In genomic region chr6:89607999-89608398, GRCm38 (mm10) we compare ENCODE assay signal across 11 mouse cellular contexts. TPM values are rescaled to one million over a fixed set of nuclear protein-coding genes. Genes with fewer than 3 reads are reported as not detected.
A peak's percentile ranks its signal among the peaks of the same experiment; 100 is the strongest.
DNase-seq lines count a peak whose midpoint lies in the region; ATAC-seq and TF ChIP-seq lines count a peak whose summit lies in the region.
"Had no signal": no experiment of that assay in that cellular context is flagged by ENCODE, and none has a peak within 500 bp of the region (broad histone marks: within the 10 kb centered on the region; RNA-seq: fewer than 3 reads in every experiment).

No protein-coding gene starts in this region.

- TF ChIP-seq CTCF in testis, adult 2 months (IDR thresholded peaks at IDR 0.05; ENCODE audit: control insufficient read depth, insufficient read depth, insufficient replicate concordance, low read depth, low read length), result peak; percentile 73; the same call in 1 of the 2 replicates

- no peak overlapping the region for H3K4me3 ChIP-seq in testis, adult 2 months (ENCODE audit: control insufficient read depth, low read depth, low read length)
- H3K4me3 ChIP-seq: embryonic facial prominence, embryonic 15.5 days; limb, embryonic 13.5 days had no signal

- no peak overlapping the region for H3K27ac ChIP-seq in testis, adult 2 months (ENCODE audit: control insufficient read depth, insufficient read depth, low read depth, low read length)
- H3K27ac ChIP-seq: embryonic facial prominence, embryonic 15.5 days; limb, embryonic 13.5 days had no signal

- TF ChIP-seq POLR2A in testis, adult 2 months (IDR thresholded peaks at IDR 0.05; ENCODE audit: control insufficient read depth, low read depth, low read length), result no peak

- H3K4me1 ChIP-seq in testis, adult 2 months (ENCODE audit: control insufficient read depth, insufficient read depth, low read length), result no peaks in the 10 kb centered on the region
- H3K4me1 ChIP-seq: embryonic facial prominence, embryonic 15.5 days; limb, embryonic 13.5 days had no signal

- DNase-seq in kidney, adult 18-20 months, result peak; percentile 29
- DNase-seq in kidney, adult 11 months, result no peak
- no peak for DNase-seq in testis, postnatal 14 days (ENCODE audit: low spot score)
- peak; percentile 62 for DNase-seq in thymus, postnatal 4 days
- no peak for DNase-seq in left cerebral cortex, postnatal 14 days (ENCODE audit: low spot score in 2 of 2)
- DNase-seq in gastrocnemius, adult 18-20 months (ENCODE audit: low spot score), result no peak
- DNase-seq: cerebellum, adult 11 months had no signal

- intact Hi-C loops in left cerebral cortex, postnatal 14 days (cut with DNase I), result no loop called here

- peak; percentile 63 for ATAC-seq in common myeloid progenitor, adult 5-6 weeks (replicated peaks; ENCODE audit: low read depth, poor library complexity, severe bottlenecking)

- H3K36me3 ChIP-seq in testis, adult 2 months (ENCODE audit: control insufficient read depth, insufficient read depth, low read length), result no peaks in the 10 kb centered on the region
- H3K36me3 ChIP-seq: embryonic facial prominence, embryonic 15.5 days; limb, embryonic 13.5 days had no signal

- no peaks in the 10 kb centered on the region for H3K27me3 ChIP-seq in testis, adult 2 months (ENCODE audit: control insufficient read depth, insufficient read depth, low read length)
- H3K27me3 ChIP-seq: embryonic facial prominence, embryonic 15.5 days; limb, embryonic 13.5 days had no signal

RNA-seq across cellular contexts. Expression of gene Chchd6, which starts 12.5 kb away (rescaled TPM):
- 677 and 783 TPM in 2 replicates for polyA plus RNA-seq in testis, adult 2 months (2012; rRNA removed)
- total RNA-seq in common myeloid progenitor, adult 5-6 weeks (2017), result 16.2 and 16.5 TPM in 2 replicates
- 10 to 100 TPM; 86.4 to 86.6 TPM for total RNA-seq in left cerebral cortex, postnatal 14 days (2021)
- total RNA-seq in gastrocnemius, adult 18-20 months (2021), result 1 to 10 TPM; 3.7 to 4.7 TPM

RNA-seq across cellular contexts. Expression of gene Txnrd3, which starts 35.8 kb away (rescaled TPM):
- polyA plus RNA-seq in testis, adult 2 months (2012; rRNA removed), result 199 and 208 TPM in 2 replicates
- 13.8 and 14.5 TPM in 2 replicates for total RNA-seq in common myeloid progenitor, adult 5-6 weeks (2017)
- total RNA-seq in left cerebral cortex, postnatal 14 days (2021), result 1 to 10 TPM; 4.8 to 5.2 TPM
- total RNA-seq in gastrocnemius, adult 18-20 months (2021), result 1 to 10 TPM; 3.5 to 4.6 TPM

Comparison
In these comparisons a context has a peak if more than half of its experiments do, and no peak if none do; other contexts are left out.
1. DNase-seq: peak in kidney, adult 18-20 months (single experiment) and thymus, postnatal 4 days (single experiment); none in kidney, adult 11 months (single experiment), testis, postnatal 14 days (single experiment), left cerebral cortex, postnatal 14 days (0 of 2) and gastrocnemius, adult 18-20 months (single experiment).